Mouse (Mus musculus) myocyte (in vitro differentiated cells): Measurements from ENCODE around the gene Tspan15. TPM values are rescaled to one million over a fixed set of nuclear protein-coding genes. Genes with fewer than 3 reads are reported as not detected.

Experiments
- H3K27me3 ChIP-seq: one replicate; pipeline ENCODE4 v1.6.1; 2011; ENCODE audit not compliant: control insufficient read depth, insufficient read depth, insufficient read length
- H3K36me3 ChIP-seq: one replicate; pipeline ENCODE4 v1.6.1; 2011; ENCODE audit not compliant: control insufficient read depth, insufficient read depth
- H3K4me2 ChIP-seq: one replicate; pipeline ENCODE4 v1.6.1; 2011; ENCODE audit warnings: low read depth, control low read depth
- H3K4me3 ChIP-seq: one replicate; pipeline ENCODE4 v1.5.1; 2011; ENCODE audit warnings: mild to moderate bottlenecking, control low read depth, moderate library complexity
- H3K79me2 ChIP-seq: one replicate; pipeline ENCODE4 v1.6.1; 2011; ENCODE audit not compliant: control insufficient read depth, insufficient read depth
- H3ac ChIP-seq: one replicate; pipeline ENCODE4 v1.6.1; 2011; ENCODE audit not compliant: control insufficient read depth, insufficient read length
- CEBPB ChIP-seq: IDR thresholded peaks from 2 replicates; pipeline ENCODE4 v1.6.1; 2011; ENCODE audit warnings: mild to moderate bottlenecking, moderate library complexity; ENCODE audit not compliant: poor library complexity, insufficient read depth, severe bottlenecking
- E2F4 ChIP-seq: IDR thresholded peaks from one replicate; pipeline ENCODE4 v1.6.1; 2011; ENCODE audit warnings: mild to moderate bottlenecking, control low read depth, moderate library complexity; ENCODE audit not compliant: insufficient read depth
- MAX ChIP-seq: IDR thresholded peaks from one replicate; pipeline ENCODE4 v1.6.1; 2011; ENCODE audit warnings: low read depth, mild to moderate bottlenecking, control low read depth
- MYOD1 ChIP-seq, 3 experiments: IDR thresholded peaks; one replicate each; pipeline ENCODE4 v1.6.1; 2011; ENCODE audit warnings: control low read depth in 2 of 3, low read depth in 2 of 3, mild to moderate bottlenecking in 2 of 3, moderate library complexity in 1 of 3; ENCODE audit not compliant: insufficient read length in 2 of 3, control insufficient read depth in 1 of 3
- MYOG ChIP-seq, 3 experiments: IDR thresholded peaks; one replicate each; pipeline ENCODE4 v1.6.1; 2011; ENCODE audit warnings: control low read depth in 2 of 3, low read depth in 2 of 3, mild to moderate bottlenecking in 2 of 3; ENCODE audit not compliant: insufficient read length in 2 of 3, control insufficient read depth in 1 of 3, insufficient read depth in 1 of 3
- POLR2A ChIP-seq: IDR thresholded peaks from one replicate; pipeline ENCODE4 v1.6.1; 2011; ENCODE audit warnings: low read depth, mild to moderate bottlenecking, control low read depth, moderate library complexity; ENCODE audit not compliant: insufficient read length
- POLR2AphosphoS2 ChIP-seq: IDR thresholded peaks from one replicate; pipeline ENCODE4 v1.6.1; 2011; ENCODE audit warnings: low read depth, control low read depth; ENCODE audit not compliant: insufficient read length
- REST ChIP-seq: IDR thresholded peaks from one replicate; pipeline ENCODE4 v1.6.1; 2011; ENCODE audit warnings: mild to moderate bottlenecking, control low read depth, moderate library complexity; ENCODE audit not compliant: insufficient read depth, insufficient read length
- SRF ChIP-seq: IDR thresholded peaks from one replicate; pipeline ENCODE4 v1.6.1; 2011; ENCODE audit warnings: low read depth; ENCODE audit not compliant: control insufficient read depth, insufficient read length
- TCF12 ChIP-seq: IDR thresholded peaks from one replicate; pipeline ENCODE4 v1.6.1; 2011; ENCODE audit warnings: mild to moderate bottlenecking, control low read depth; ENCODE audit not compliant: poor library complexity, insufficient read depth, severe bottlenecking
- TCF3 ChIP-seq: IDR thresholded peaks from one replicate; pipeline ENCODE4 v1.6.1; 2011; ENCODE audit warnings: low read depth, control low read depth; ENCODE audit not compliant: insufficient read length
- USF1 ChIP-seq: IDR thresholded peaks from one replicate; pipeline ENCODE4 v1.6.1; 2011; ENCODE audit warnings: low read depth, mild to moderate bottlenecking, control low read depth, moderate library complexity
- polyA plus RNA-seq: library from polyadenylated mRNA; unstranded; fragments of >200 nt; fragmentation: generic; extraction: Trizol; gene quantifications from one replicate; pipeline ENCODE4 v1.2.1, GENCODE M21; 2012; ENCODE audit warnings: missing spikeins

The Tspan15 gene
- polyA plus RNA-seq, 1 experiment, result 18.7 TPM

DNA sequence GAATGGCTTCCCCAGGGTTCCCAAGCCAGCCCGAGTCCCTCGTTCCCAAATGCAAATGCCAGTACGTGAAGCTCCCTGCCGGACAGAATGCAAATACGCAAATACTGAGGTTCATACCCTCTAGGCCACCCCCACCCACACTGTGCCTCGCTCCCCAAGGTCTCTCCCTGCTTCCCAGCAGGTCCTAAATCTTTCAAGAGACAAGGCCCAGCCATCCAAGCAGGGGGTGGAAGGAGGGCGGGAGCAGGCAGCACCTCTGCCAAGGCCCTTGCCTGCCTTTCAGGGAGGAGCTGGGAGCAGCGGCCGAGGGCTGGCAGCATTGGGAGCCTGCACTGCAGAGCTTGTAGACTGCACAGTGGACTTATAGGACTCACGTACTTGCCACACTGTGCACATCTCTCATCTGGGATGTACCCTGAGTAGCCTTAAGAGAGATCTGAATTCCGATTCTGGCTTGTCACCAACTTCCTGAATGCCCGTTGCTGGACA is 21.0 kb upstream of the Tspan15 start, which contains the start of gene Tacr2:
Tacr2 (plus strand) TSS at position 439 of the 489 bp plus-strand sequence.
- Histone ChIP-seq H3K36me3 (no peaks in the 10 kb centered on the region), H3K79me2 (no peaks in the 10 kb centered on the region), H3K4me2 (no peak within 1 kb of the TSS), H3ac (no peak within 1 kb of the TSS), H3K4me3 (no peak within 1 kb of the TSS), H3K27me3 (no peaks in the 10 kb centered on the region)
- TF ChIP-seq USF1 (no peak), TCF3 (no peak), SRF (no peak), POLR2A (no peak), TCF12 (no peak), REST (no peak), CEBPB (no peak), POLR2AphosphoS2 (no peak)

DNA sequence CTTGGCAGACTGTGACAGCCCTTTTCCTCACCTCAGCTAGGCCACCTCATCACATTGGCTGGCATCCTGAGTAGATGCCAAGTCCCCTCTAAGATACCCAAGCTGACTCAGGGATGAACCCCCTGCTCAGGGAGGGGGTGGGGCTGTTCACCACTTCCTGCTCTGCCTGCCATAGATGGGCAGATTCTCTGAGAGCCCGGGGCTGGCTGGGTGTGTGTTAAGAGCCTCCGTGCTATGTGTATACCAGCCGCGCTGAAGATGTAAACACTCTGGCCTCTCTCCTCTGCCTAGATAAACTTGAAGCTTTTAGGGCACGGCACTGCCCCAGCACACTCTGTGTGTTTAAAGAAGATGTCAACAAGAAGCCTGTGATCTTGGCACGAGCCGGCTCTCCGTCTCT is 16.8 kb upstream of the Tspan15 start:
- no peak overlapping the region for H3K4me2 ChIP-seq
- TF ChIP-seq E2F4 (no peak), TCF12 (no peak), MYOG (IDR thresholded peaks at IDR 0.05; ENCODE audit: control insufficient read depth in 1 of 3, insufficient read depth in 1 of 3, insufficient read length in 2 of 3, low read depth in 2 of 3) (no peak), USF1 (no peak), REST (no peak), CEBPB (no peak)
- no peak overlapping the region for H3K4me3 ChIP-seq
- no peaks in the 10 kb centered on the region for H3K79me2 ChIP-seq
- no peak overlapping the region for H3ac ChIP-seq
- H3K27me3 ChIP-seq, result no peaks in the 10 kb centered on the region
- no peaks in the 10 kb centered on the region for H3K36me3 ChIP-seq

DNA sequence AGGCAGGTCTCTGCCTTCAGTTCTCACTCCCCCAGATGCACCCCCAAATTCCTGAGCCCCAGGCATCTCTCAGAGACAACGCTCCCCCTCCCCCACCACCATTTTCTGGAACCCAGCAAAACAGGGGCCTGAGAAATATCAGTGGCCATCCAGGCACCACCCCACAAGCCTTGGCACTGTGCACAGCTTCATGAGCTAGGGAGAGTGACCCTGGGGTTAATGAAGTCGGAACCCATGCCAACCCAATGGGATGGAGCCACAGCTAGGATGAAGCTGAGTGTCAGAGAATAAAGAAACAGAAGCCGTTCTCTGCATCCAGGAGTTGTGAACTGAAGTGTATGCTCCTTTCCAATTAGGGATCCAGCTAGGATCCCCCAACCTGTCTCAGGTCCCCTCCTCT is 16.1 kb upstream of the Tspan15 start:
- Histone ChIP-seq H3K4me3 (no peak overlapping the region), H3ac (no peak overlapping the region), H3K27me3 (no peaks in the 10 kb centered on the region), H3K79me2 (no peaks in the 10 kb centered on the region), H3K4me2 (no peak overlapping the region), H3K36me3 (no peaks in the 10 kb centered on the region)
- no peak for TF ChIP-seq USF1
- no peak for TF ChIP-seq E2F4
- no peak for TF ChIP-seq MAX

DNA sequence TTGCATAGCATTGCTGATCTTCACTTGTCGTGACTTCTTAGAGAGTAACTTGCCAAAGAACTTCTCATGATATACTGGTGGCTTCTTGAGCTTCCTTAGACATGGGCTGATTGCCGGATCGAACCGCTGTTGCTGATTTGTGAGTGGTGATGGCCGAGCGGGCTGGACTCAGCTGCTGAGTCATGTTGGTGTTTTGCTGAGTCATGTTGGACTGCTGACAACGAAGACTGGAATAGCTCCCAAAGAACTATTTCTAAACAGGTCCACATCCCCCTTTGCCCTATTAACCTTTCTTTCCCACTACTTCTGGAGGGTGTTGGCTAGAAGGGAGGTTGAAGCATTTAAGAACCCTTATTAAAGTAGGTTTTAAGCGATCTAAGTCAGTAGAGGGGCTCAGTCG is 13.0 kb upstream of the Tspan15 start:
- no peak for TF ChIP-seq USF1
- no peak for TF ChIP-seq SRF
- TF ChIP-seq MYOG (IDR thresholded peaks at IDR 0.05; ENCODE audit: control insufficient read depth in 1 of 3, insufficient read depth in 1 of 3, insufficient read length in 2 of 3, low read depth in 2 of 3), result no peak
- no peak for TF ChIP-seq E2F4
- Histone ChIP-seq H3K4me3 (no peak overlapping the region), H3K27me3 (no peaks in the 10 kb centered on the region), H3K4me2 (no peak overlapping the region), H3K79me2 (no peaks in the 10 kb centered on the region), H3K36me3 (no peaks in the 10 kb centered on the region), H3ac (no peak overlapping the region)

DNA sequence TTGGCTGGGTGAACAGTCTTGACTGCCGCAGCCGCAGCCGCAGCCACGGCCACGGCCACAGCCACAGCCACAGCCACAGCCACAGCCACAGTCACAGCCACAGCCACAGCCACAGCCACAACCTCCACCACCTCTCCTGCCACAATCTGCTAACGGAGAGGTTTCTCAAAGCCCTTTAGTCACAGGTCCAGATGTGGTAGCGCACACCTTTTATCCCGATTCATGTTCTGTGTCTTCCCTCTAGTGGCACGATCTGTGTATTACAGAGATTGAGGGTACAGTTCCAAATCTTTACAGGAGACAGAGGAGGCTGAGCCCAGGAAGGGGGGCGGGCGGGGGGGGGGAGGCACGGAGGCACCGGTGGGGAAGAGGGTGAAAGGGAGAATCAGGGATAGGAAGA is 11.8 kb upstream of the Tspan15 start:
- no peaks in the 10 kb centered on the region for H3K36me3 ChIP-seq
- TF ChIP-seq MAX (no peak), MYOD1 (IDR thresholded peaks at IDR 0.05; ENCODE audit: control insufficient read depth in 1 of 3, insufficient read length in 2 of 3, low read depth in 2 of 3) (no peak), POLR2AphosphoS2 (no peak), REST (no peak), SRF (no peak), CEBPB (no peak), TCF12 (no peak), POLR2A (no peak), TCF3 (no peak), USF1 (no peak), E2F4 (no peak), MYOG (IDR thresholded peaks at IDR 0.05; ENCODE audit: control insufficient read depth in 1 of 3, insufficient read depth in 1 of 3, insufficient read length in 2 of 3, low read depth in 2 of 3) (no peak)
- H3K4me2 ChIP-seq, result no peak overlapping the region
- no peaks in the 10 kb centered on the region for H3K79me2 ChIP-seq
- H3K27me3 ChIP-seq, result no peaks in the 10 kb centered on the region
- H3ac ChIP-seq, result no peak overlapping the region
- no peak overlapping the region for H3K4me3 ChIP-seq

DNA sequence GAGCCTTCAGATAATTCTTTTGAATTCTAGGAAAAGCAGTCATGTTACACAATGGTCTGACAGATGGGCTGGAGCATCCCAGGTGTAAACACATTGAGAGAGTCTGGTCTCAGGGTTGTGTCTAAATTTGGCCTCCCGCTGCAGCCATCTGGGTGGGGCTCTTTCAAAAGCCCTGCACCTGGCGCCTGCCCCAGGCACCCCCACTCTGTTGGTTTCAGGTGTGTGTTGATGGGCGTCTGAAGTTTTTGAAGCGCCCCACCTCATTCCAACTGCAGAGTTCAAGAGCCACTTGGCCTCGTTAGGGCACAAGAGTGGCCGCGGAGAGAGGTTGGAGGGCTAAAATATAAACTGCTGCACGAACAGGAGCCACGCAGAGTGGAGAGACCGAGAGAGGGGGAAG is 11.3 kb upstream of the Tspan15 start:
- no peak overlapping the region for H3ac ChIP-seq
- H3K27me3 ChIP-seq, result no peaks in the 10 kb centered on the region
- TF ChIP-seq MYOD1 (IDR thresholded peaks at IDR 0.05; ENCODE audit: control insufficient read depth in 1 of 3, insufficient read length in 2 of 3, low read depth in 2 of 3) (no peak), TCF12 (no peak), TCF3 (no peak)
- no peaks in the 10 kb centered on the region for H3K79me2 ChIP-seq
- no peaks in the 10 kb centered on the region for H3K36me3 ChIP-seq
- H3K4me2 ChIP-seq, result no peak overlapping the region
- no peak overlapping the region for H3K4me3 ChIP-seq
